Mouse (Mus musculus) layer of hippocampus, postnatal 10 days (tissue): ENCODE data around the gene Cela2a. TPM values are rescaled to one million over a fixed set of nuclear protein-coding genes. Genes with fewer than 3 reads are reported as not detected.

Experiments
- DNase-seq, 2 experiments: peaks; one replicate each; pipeline ENCODE4 v3.0.0; 2021; ENCODE audit warnings: low spot score in 2 of 2
- long read RNA-seq: library from polyadenylated mRNA; stranded (forward); transcript quantifications from one replicate; pipeline ENCODE4 v2.0.0, GENCODE M21; 2023
- total RNA-seq, 2 experiments: library from RNA; stranded (reverse); gene quantifications; 2 replicates each; pipeline ENCODE4 v1.2.3; 2021

Cela2a gene
- not detected for total RNA-seq
- long read RNA-seq: 0 reads

- no peak for DNase-seq
These were observed at the start of gene Cela2a for GRCm38 (mm10) chr4:141826060-141826459. Gene Cela2a, minus strand, starts transcription at chr4:141826160.

DNA sequence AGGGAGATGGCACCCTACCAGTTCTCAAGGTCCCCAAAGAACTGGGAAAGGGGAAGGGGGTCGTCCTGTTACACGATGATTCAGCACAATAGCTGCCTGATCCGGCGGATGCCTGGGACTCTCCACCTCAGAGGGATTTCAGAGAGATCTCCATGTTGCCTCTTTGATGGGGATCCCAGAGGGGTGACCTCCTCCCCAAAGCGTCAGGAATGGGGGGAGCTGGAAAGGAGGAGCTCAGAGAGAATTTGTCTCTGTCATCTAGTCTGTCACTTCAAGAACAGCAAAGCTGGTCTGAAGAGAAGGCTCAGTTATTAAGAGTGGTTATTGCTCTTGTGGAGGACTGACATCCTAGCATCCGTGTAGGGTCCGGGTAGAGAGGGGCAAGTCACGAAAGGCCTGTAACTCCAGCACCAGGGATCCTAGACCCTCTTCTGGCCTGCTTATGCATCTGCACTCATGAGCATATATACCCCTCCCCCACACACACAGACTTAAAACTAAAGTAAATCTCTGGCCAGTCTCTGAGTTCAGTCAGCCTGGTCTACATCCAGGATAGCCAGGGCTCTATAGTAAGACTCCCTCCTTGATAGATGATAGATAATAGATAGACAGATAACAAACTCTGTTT lies 49.6 kb upstream of the Cela2a start:
- no peak for DNase-seq

DNA sequence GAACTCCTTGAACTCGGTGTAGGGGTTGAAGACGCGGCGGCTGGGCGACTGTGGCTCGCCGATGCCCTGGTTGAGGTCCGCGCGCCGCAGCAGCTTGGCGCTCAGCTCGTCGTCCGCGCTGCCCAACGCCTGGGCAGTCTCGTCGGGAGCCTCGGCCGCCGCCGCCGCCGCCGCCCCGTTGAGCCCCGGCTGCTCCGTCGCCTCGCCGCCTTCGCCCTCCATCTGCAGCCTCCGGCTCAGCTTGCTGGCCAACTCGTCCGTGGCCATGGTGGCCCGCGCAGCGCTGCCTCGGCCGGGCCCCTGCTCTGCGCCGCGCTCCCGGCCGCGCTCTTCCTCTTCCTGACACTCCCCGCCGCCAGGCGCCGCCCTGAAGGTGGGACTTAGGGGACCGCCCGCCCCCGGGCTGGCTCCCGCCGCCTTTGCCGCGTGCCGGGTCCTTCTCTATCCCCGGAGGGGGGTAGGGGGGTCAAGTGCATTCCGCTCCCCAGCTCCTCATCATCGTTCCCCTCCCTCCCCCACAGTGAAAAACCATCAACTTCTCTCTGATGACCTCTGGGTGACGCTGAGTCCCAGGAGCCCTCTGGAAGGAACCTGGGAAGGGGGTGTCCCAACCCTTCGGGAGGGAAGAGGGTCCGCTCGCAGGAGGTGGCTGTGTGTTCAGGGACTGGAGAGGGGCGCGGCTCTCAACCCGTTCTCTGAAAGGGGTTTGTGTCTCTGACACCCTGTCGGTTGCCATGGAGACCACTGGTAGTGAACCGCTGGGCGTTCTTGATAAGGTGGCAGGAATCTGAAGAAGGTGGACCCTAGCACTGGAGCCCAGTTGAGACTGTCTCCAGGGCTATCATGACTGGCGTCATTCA lies 48.9 kb upstream of the Cela2a start, which contains the start of gene Efhd2:
Efhd2 (minus strand) TSS at position 320 of the 860 bp plus-strand sequence.
- DNase-seq: peak; percentile 71 to 80

- DNase-seq: peak in 1 of 2 experiments; percentile 44
These were observed 48.2 kb upstream of the Cela2a start for GRCm38 (mm10) chr4:141874111-141874600.

DNA sequence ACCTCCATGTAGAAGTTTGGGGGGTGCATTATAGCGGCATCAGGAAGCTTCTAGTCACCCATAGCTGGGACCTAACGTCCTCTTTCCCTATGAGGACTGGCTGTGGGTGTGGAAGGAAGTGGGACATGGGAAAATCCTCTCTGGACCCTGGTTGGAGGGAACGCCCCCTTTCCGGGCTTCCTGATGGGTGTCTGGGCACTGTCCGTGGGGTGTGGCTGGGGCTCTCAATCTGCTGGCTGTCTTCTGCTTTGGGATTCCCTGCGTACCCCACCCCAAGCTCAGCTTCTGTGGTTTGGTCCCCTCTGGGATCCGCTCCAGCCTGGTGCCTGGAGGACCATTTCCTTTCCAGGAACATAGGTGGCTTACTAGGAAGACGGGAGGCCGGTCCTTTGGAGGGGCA lies 47.0 kb upstream of the Cela2a start:
- no peak for DNase-seq

DNA sequence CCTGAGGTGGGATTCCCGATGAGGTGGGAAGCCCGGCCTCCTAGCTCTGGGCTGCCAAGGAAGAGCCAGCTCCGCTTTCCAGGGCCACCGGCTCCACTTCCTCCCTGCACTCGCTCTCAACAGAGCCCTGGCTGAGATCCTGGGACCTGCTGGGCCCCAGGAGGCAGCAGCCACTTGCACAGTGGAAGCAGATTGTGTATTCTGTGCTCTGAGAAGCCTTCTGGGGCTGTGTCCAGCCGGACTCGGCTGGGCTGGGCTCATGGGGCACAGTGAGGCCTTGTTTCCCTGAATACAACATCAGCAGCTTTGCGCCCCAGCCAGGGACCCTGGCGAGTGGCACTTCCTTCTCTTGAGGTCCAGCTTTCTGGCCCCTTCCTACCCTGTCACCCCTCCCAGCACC lies 45.9 kb upstream of the Cela2a start:
- peak; percentile 70 to 73 for DNase-seq

- DNase-seq: no peak
These were observed 45.4 kb upstream of the Cela2a start for GRCm38 (mm10) chr4:141871333-141871725.

- DNase-seq: peak; percentile 27 to 36
These were observed 44.8 kb upstream of the Cela2a start for GRCm38 (mm10) chr4:141870666-141871332.

GRCm38 (mm10) chr4:141869436-141870215 lies 43.7 kb upstream of the Cela2a start:
- DNase-seq: peak in 1 of 2 experiments; percentile 7

- DNase-seq: no peak
These were observed 42.1 kb upstream of the Cela2a start for GRCm38 (mm10) chr4:141868051-141868450.

GRCm38 (mm10) chr4:141867498-141867897 lies 41.5 kb upstream of the Cela2a start:
- DNase-seq: peak; percentile 81 to 82

- DNase-seq: no peak
These were observed 41.1 kb upstream of the Cela2a start for GRCm38 (mm10) chr4:141866933-141867490.

DNA sequence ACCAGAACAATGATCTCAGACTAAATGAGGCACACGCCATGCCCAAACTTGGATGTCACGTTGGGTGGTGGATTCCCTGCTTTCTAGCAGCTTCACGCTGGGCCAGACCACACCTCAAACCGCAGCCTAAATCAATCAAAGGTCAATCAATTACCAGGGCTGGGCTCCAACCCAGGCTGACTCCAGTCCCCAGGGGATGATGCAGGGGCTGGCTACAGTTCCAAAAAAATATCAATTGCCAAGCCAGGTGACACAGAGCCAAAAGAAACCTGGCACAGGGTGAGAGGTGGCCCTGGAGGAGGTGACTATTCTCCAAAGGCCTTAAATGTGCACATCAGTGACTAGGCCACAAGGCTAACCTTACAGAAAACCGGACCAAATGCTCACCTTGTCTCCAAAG lies 39.6 kb upstream of the Cela2a start:
- peak in 1 of 2 experiments; percentile 5 for DNase-seq

- no peak for DNase-seq
These were observed 39.0 kb upstream of the Cela2a start for GRCm38 (mm10) chr4:141865006-141865405.

DNA sequence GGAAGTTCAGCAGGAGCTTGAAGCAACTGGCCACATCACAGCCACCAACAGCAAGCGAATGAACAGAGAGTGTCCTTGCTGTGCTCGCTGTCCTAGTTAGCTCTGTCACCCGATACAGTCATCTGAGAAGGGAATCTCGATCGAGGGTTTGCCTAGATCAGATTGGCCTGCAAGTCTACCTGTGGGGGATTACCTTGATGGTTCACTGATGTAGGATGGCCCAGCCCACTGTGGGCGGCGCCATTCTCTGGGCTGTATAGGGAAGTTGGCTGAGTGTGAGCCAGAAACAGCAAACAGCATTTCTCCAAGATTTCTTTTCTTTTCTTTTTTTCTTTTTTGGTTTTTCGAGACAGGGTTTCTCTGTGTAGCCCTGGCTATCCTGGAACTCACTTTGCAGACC lies 38.5 kb upstream of the Cela2a start:
- no peak for DNase-seq

- DNase-seq: no peak
These were observed 37.8 kb upstream of the Cela2a start for GRCm38 (mm10) chr4:141863726-141864280.

DNA sequence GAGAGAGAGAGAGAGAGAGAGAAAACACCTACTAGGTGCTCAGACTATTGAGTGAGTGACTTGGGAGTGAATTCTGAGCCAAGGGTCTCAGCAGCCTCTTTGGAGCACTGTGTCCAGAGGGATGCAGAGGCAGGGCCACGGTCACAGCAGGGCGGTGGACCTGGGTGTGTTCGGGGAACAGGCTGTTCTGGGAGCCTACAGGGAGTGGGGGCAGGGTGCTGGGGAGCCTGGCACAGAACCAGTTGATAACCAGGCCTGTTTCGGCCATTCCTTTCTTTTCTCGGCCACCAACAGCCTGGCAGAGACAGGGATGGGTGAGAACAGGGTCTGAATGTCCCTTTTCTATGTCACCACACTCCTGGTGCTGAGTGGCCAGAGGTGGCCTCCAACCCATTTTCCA lies 36.9 kb upstream of the Cela2a start:
- DNase-seq: no peak

DNA sequence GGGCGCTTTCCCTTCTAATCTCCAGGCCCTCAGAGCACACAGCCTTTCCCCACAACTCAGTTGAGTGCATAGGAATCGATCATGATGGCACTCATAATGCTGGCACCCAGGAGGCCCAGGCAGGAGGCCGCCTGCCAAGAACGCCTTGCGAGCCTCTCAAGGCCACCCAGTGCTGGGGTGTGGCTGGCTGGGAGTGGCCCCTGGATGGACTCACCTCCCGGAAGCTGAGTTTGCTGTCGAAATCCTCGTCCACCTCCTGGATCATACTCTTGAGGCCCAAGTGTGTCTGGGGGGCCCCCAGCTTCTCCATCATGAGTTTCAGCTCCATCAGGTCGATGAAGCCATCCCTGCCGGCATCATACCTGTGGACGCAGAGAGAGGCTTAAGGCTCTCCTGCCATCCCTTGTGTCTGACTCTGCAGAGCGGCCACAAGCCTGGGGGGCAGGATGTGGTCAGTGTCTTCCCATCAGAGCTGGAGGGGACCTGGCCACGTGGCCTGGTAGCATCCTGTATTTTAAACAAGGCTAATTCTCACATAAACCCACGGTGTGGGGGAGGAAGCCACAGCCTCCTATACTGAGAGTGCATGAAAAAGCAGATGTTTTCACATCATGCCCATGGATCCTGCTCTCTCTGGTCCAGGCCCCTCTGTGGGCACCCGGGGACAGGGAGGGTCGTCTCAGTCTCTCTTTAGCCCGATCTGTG lies 35.8 kb upstream of the Cela2a start:
- no peak for DNase-seq

DNA sequence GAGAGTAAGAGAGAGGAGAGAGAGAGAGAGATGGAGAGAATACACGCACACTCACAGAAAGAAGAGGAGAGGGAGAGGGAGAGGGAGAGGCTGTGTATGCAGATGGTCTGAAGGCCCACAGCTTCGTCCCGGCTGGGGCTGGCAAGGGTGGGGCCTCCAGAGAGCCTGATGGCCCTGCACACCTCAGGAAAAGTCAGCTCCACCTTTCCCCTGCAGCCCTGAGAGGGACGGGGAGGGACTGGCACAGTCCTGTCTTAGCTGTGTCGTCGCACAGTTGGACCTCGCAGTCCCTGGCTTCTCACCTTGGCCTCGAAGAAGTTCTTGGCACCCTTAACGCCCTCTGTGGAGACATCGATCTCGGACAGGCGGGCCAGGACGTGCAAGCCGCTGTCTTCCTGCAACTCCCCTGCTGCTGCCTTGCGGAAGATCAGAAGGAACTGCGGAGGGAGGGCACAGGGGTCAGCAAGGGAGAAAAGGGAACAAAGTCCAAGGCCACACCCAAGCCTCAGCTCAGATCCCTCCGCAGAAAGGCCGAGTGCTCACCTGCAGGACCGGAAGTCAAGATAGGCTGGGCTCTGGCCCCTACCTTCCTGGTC lies 34.4 kb upstream of the Cela2a start:
- no peak for DNase-seq
